In genomic region chr6:35177650-35178272, GRCm38 (mm10) we compare ENCODE assay signal across 8 mouse cellular contexts. TPM values are rescaled to one million over a fixed set of nuclear protein-coding genes. Genes with fewer than 3 reads are reported as not detected.
DNase-seq lines count a peak whose midpoint lies in the region; ATAC-seq lines count a peak whose summit lies in the region.

No protein-coding gene starts in this region.

- WGBS in limb, embryonic 10.5 days, result under 1% methylated on average over 69 of the region's 69 CpGs

- no peaks in the 10 kb centered on the region for H3K36me3 ChIP-seq in limb, embryonic 10.5 days

- H3K4me1 ChIP-seq in limb, embryonic 10.5 days, result no peaks in the 10 kb centered on the region; the same call in none of the 2 replicates

- H3K4me3 ChIP-seq in limb, embryonic 10.5 days, result peak overlapping the region; percentile 95

- no peaks in the 10 kb centered on the region for H3K27me3 ChIP-seq in limb, embryonic 10.5 days (ENCODE audit: low read depth, poor library complexity, severe bottlenecking)

- ATAC-seq in cerebellum, adult (ENCODE audit: insufficient number of reproducible peaks, low FRiP score, low TSS enrichment), result peak; percentile 72
- peak; percentile 70 for ATAC-seq in granulocyte monocyte progenitor cell, adult 5-6 weeks (replicated peaks; ENCODE audit: poor library complexity, severe bottlenecking)

- H3K9me3 ChIP-seq in limb, embryonic 10.5 days (replicated peaks), result no peaks in the 10 kb centered on the region

- DNase-seq in cerebellum, adult 8-10 months, result no peak
- peak; percentile 59 for DNase-seq in ES-CJ7 (ENCODE audit: low read depth, low spot score)
- peak; percentile 62 for DNase-seq in cerebellum, adult 9-11 months
- DNase-seq in limb, embryonic 10.5 days (ENCODE audit: low spot score), result peak; percentile 81
- peak; percentile 61 for DNase-seq in mesoderm, embryonic 11.5 days (ENCODE audit: low read depth, low spot score)
- peak; percentile 45 to 79 for DNase-seq in spleen, postnatal 4 days (ENCODE audit: low spot score in 2 of 2)

- peak overlapping the region; percentile 99 for H3K27ac ChIP-seq in limb, embryonic 10.5 days

RNA-seq across cellular contexts. Expression of gene Nup205, which starts 0.5 kb away (rescaled TPM):
- 72.3 and 75.2 TPM in 2 replicates for total RNA-seq in granulocyte monocyte progenitor cell, adult 5-6 weeks (2014; fragmentation: Nextera tagmentation)
- total RNA-seq in granulocyte monocyte progenitor cell, adult 5-6 weeks (2017), result 85.3 and 94.7 TPM in 2 replicates
- 59.6 and 60.1 TPM in 2 replicates for polyA plus RNA-seq in limb, embryonic 10.5 days (2016; fragmentation: Nextera tagmentation; extraction: Ambion mirVana)

RNA-seq across cellular contexts. Expression of gene Cnot4, which starts 44.2 kb away (rescaled TPM):
- total RNA-seq in granulocyte monocyte progenitor cell, adult 5-6 weeks (2014; fragmentation: Nextera tagmentation), result 52.4 and 56.4 TPM in 2 replicates
- total RNA-seq in granulocyte monocyte progenitor cell, adult 5-6 weeks (2017), result 23.3 and 25.3 TPM in 2 replicates
- 24.3 and 26.9 TPM in 2 replicates for polyA plus RNA-seq in limb, embryonic 10.5 days (2016; fragmentation: Nextera tagmentation; extraction: Ambion mirVana)
